Mouse (Mus musculus) liver, adult 2 months (tissue): ENCODE measurements at regions not wholly inside any gene's neighbourhood (a gene's known extent, or its start where the extent isn't known, plus 50 kb on each side); places are given as distances from the start of the nearest gene placed in this dataset.

Source experiments
- CTCF ChIP-seq: fragments of 200-500 bp; IDR thresholded peaks from 2 replicates; pipeline ENCODE4 v1.5.1; 2011; ENCODE audit warnings: low read depth, low read length, control low read depth
- POLR2A ChIP-seq: fragments of 200-500 bp; IDR thresholded peaks from 2 replicates; pipeline ENCODE4 v1.6.1; 2011; ENCODE audit warnings: low read length, control low read depth; ENCODE audit not compliant: insufficient read depth; ENCODE audit errors: extremely low read depth

GRCm38 (mm10) chr10:24409976-24410375 is 185.3 kb upstream of the Ccn2 start:
- peak; percentile 59 for TF ChIP-seq CTCF
- TF ChIP-seq POLR2A, result no peak
